In genomic region chrX:11254521-11255207, GRCm38 (mm10) we compare ENCODE assay signal across 17 mouse cellular contexts. TPM values are rescaled to one million over a fixed set of nuclear protein-coding genes. Genes with fewer than 3 reads are reported as not detected.
A peak's percentile ranks its signal among the peaks of the same experiment; 100 is the strongest.
DNase-seq lines count a peak whose midpoint lies in the region; ATAC-seq and TF ChIP-seq lines count a peak whose summit lies in the region.
"Had no signal": no experiment of that assay in that cellular context is flagged by ENCODE, and none has a peak within 500 bp of the region (broad histone marks: within the 10 kb centered on the region; RNA-seq: fewer than 3 reads in every experiment).

No protein-coding gene starts in this region.

- peak overlapping the region; percentile 41; the same call in 1 of the 2 replicates for H3K27ac ChIP-seq in heart, embryonic 12.5 days (ENCODE audit: poor library complexity, severe bottlenecking)
- H3K27ac ChIP-seq in heart, adult 2 months = no peak overlapping the region
- H3K27ac ChIP-seq in midbrain, embryonic 10.5 days (replicated peaks) = 0 out of 2 replicates have a peak overlapping the region, but pooled peaks have one; percentile 34
- H3K27ac ChIP-seq in midbrain, postnatal 0 days (ENCODE audit: low read depth, low read length) = no peak overlapping the region
- no peak overlapping the region for H3K27ac ChIP-seq in left cerebral cortex, adult 2 months
- H3K27ac ChIP-seq: forebrain, embryonic 13.5 days; layer of hippocampus, adult 2 months; midbrain, embryonic 12.5 days; neural tube, embryonic 15.5 days; stomach, postnatal 0 days had no signal

- H3K4me1 ChIP-seq in heart, embryonic 12.5 days (replicated peaks) = 0 out of 2 replicates have a peak, but pooled peaks cover 7% of the 10 kb centered on the region
- no peaks in the 10 kb centered on the region; the same call in 1 of the 2 replicates for H3K4me1 ChIP-seq in heart, adult 2 months (ENCODE audit: control insufficient read depth, insufficient read depth, low read length)
- peaks cover 14% of the 10 kb centered on the region for H3K4me1 ChIP-seq in midbrain, embryonic 10.5 days
- no peaks in the 10 kb centered on the region for H3K4me1 ChIP-seq in midbrain, postnatal 0 days (ENCODE audit: insufficient read depth, low read length)

- H3K79me2 ChIP-seq in heart, adult 2 months (replicated peaks; ENCODE audit: control insufficient read depth, insufficient read depth, low read length) = no peaks in the 10 kb centered on the region

- H3K4me2 ChIP-seq in heart, embryonic 12.5 days = no peak overlapping the region
- H3K4me2 ChIP-seq in midbrain, postnatal 0 days (ENCODE audit: low read depth, low read length, poor library complexity, severe bottlenecking) = no peak overlapping the region
- H3K4me2 ChIP-seq: forebrain, embryonic 13.5 days; midbrain, embryonic 12.5 days; neural tube, embryonic 15.5 days had no signal

- H3K9me3 ChIP-seq in heart, embryonic 12.5 days (replicated peaks) = no peaks in the 10 kb centered on the region
- H3K9me3 ChIP-seq in midbrain, embryonic 10.5 days (replicated peaks) = no peaks in the 10 kb centered on the region
- no peaks in the 10 kb centered on the region for H3K9me3 ChIP-seq in midbrain, postnatal 0 days (ENCODE audit: low read length)
- H3K9me3 ChIP-seq: forebrain, embryonic 13.5 days; midbrain, embryonic 12.5 days; neural tube, embryonic 15.5 days had no signal

- peaks cover 23% of the 10 kb centered on the region for H3K27me3 ChIP-seq in heart, embryonic 12.5 days (replicated peaks)
- H3K27me3 ChIP-seq in heart, adult 2 months (ENCODE audit: control insufficient read depth, insufficient read depth, low read length) = no peaks in the 10 kb centered on the region
- H3K27me3 ChIP-seq in midbrain, embryonic 10.5 days (ENCODE audit: low read depth, poor library complexity, severe bottlenecking) = peaks cover 93% of the 10 kb centered on the region
- no peaks in the 10 kb centered on the region for H3K27me3 ChIP-seq in midbrain, postnatal 0 days (ENCODE audit: insufficient read depth, low read length)
- H3K27me3 ChIP-seq: CH12.LX; forebrain, embryonic 13.5 days; neural tube, embryonic 15.5 days had no signal

- H3K4me3 ChIP-seq in heart, embryonic 12.5 days = no peak overlapping the region
- no peak overlapping the region for H3K4me3 ChIP-seq in heart, adult 2 months
- H3K4me3 ChIP-seq in midbrain, embryonic 10.5 days = no peak overlapping the region
- H3K4me3 ChIP-seq in midbrain, postnatal 0 days (ENCODE audit: low read depth, low read length) = no peak overlapping the region
- H3K4me3 ChIP-seq in left cerebral cortex, adult 2 months = no peak overlapping the region
- H3K4me3 ChIP-seq: forebrain, embryonic 13.5 days; layer of hippocampus, adult 2 months; midbrain, embryonic 12.5 days; neural tube, embryonic 15.5 days had no signal

- DNase-seq in heart, adult 2 months = no peak
- no peak for DNase-seq in midbrain, embryonic 10.5 days (ENCODE audit: low spot score)
- DNase-seq in midbrain, postnatal 0 days (ENCODE audit: low spot score) = no peak
- peak; percentile 33 for DNase-seq in kidney, postnatal 14 days
- peak; percentile 18 for DNase-seq in yolk sac, embryonic 10.5 days (ENCODE audit: low spot score)
- DNase-seq in adrenal gland, adult 8-10 months = no peak
- DNase-seq in left cerebral cortex, adult 2 months (ENCODE audit: extremely low spot score in 1 of 2, low spot score in 2 of 2) = no peak
- DNase-seq: cerebellum, postnatal 25 days; right cerebral cortex, postnatal 4 days had no signal

- no peak for TF ChIP-seq CTCF in heart, adult 2 months (IDR thresholded peaks at IDR 0.05)
- no peak for TF ChIP-seq CTCF in midbrain, postnatal 0 days (IDR thresholded peaks at IDR 0.05)
- TF ChIP-seq CTCF in left cerebral cortex, adult 2 months (IDR thresholded peaks at IDR 0.05) = no peak

- no peak overlapping the region for H3K9ac ChIP-seq in heart, embryonic 12.5 days
- no peak overlapping the region for H3K9ac ChIP-seq in heart, adult 2 months (ENCODE audit: low read depth, low read length)
- no peak overlapping the region for H3K9ac ChIP-seq in midbrain, postnatal 0 days (replicated peaks; ENCODE audit: low read length, poor library complexity, severe bottlenecking)
- H3K9ac ChIP-seq: forebrain, embryonic 13.5 days; midbrain, embryonic 12.5 days; neural tube, embryonic 15.5 days had no signal

- no peak for TF ChIP-seq POLR2A in heart, adult 2 months (IDR thresholded peaks at IDR 0.05; ENCODE audit: insufficient read depth, low read depth, low read length)

- H3K36me3 ChIP-seq in heart, embryonic 12.5 days = no peaks in the 10 kb centered on the region
- H3K36me3 ChIP-seq in heart, adult 2 months (ENCODE audit: control insufficient read depth, insufficient read depth, low read length) = no peaks in the 10 kb centered on the region
- no peaks in the 10 kb centered on the region for H3K36me3 ChIP-seq in midbrain, embryonic 10.5 days
- H3K36me3 ChIP-seq in midbrain, postnatal 0 days (ENCODE audit: insufficient read depth, low read length) = no peaks in the 10 kb centered on the region
- H3K36me3 ChIP-seq: midbrain, embryonic 12.5 days; neural tube, embryonic 15.5 days had no signal

- ATAC-seq in heart, embryonic 12.5 days (ENCODE audit: insufficient number of reproducible peaks, low FRiP score) = no peak
- no peak for ATAC-seq in midbrain, postnatal 0 days (ENCODE audit: low FRiP score)
- ATAC-seq: forebrain, embryonic 13.5 days had no signal

- intact Hi-C loops in heart, adult 2 months (cut with DNase I) = no loop called here
- intact Hi-C loops in left cerebral cortex, adult 2 months (cut with DNase I) = no loop called here

- WGBS in heart, embryonic 12.5 days = 25% methylated on average over 11 of the region's 11 CpGs
- 42% methylated on average over 11 of the region's 11 CpGs for WGBS in heart, adult 2 months
- WGBS in midbrain, embryonic 10.5 days = 67% methylated on average over 11 of the region's 11 CpGs
- WGBS in midbrain, postnatal 0 days = 52% methylated on average over 11 of the region's 11 CpGs

- no peak for TF ChIP-seq EP300 in heart, adult 2 months (IDR thresholded peaks at IDR 0.05; ENCODE audit: insufficient read depth, low read depth, low read length)

RNA-seq across cellular contexts. Expression of gene H2al1a, which starts 44.4 kb away (rescaled TPM):
- not detected in 2 replicates for polyA plus RNA-seq in heart, embryonic 12.5 days (2016; fragmentation: Nextera tagmentation; extraction: Ambion mirVana)
- total RNA-seq in heart, adult 2 months (2021) = not detected
- polyA plus RNA-seq in heart, adult 2 months (2012; rRNA removed) = not detected in 2 replicates
- polyA plus RNA-seq in midbrain, embryonic 10.5 days (2016; fragmentation: Nextera tagmentation; extraction: Ambion mirVana) = not detected in 2 replicates
- total RNA-seq in midbrain, postnatal 0 days (2014; rRNA removed) = not detected in 2 replicates
- polyA plus RNA-seq in midbrain, postnatal 0 days (2015; fragmentation: Nextera tagmentation; extraction: Ambion mirVana) = not detected in 2 replicates
- total RNA-seq in adrenal gland, adult 8-10 months (2022) = not detected
- not detected for total RNA-seq in left cerebral cortex, adult 2 months (2021)
- total RNA-seq: CH12.LX; layer of hippocampus, adult 2 months; liver, adult 2 months had no signal
- polyA plus RNA-seq: forebrain, embryonic 13.5 days; liver, adult 2 months; midbrain, embryonic 12.5 days; neural tube, embryonic 15.5 days; stomach, postnatal 0 days had no signal

RNA-seq across cellular contexts. Expression of gene H2al1b, which starts 47.6 kb away (rescaled TPM):
- polyA plus RNA-seq in heart, embryonic 12.5 days (2016; fragmentation: Nextera tagmentation; extraction: Ambion mirVana) = not detected in 2 replicates
- not detected for total RNA-seq in heart, adult 2 months (2021)
- polyA plus RNA-seq in heart, adult 2 months (2012; rRNA removed) = not detected in 2 replicates
- polyA plus RNA-seq in midbrain, embryonic 10.5 days (2016; fragmentation: Nextera tagmentation; extraction: Ambion mirVana) = not detected in 2 replicates
- total RNA-seq in midbrain, postnatal 0 days (2014; rRNA removed) = not detected in 2 replicates
- not detected in 2 replicates for polyA plus RNA-seq in midbrain, postnatal 0 days (2015; fragmentation: Nextera tagmentation; extraction: Ambion mirVana)
- total RNA-seq in adrenal gland, adult 8-10 months (2022) = not detected
- not detected for total RNA-seq in left cerebral cortex, adult 2 months (2021)
- total RNA-seq: CH12.LX; layer of hippocampus, adult 2 months; liver, adult 2 months had no signal
- polyA plus RNA-seq: forebrain, embryonic 13.5 days; liver, adult 2 months; midbrain, embryonic 12.5 days; neural tube, embryonic 15.5 days; stomach, postnatal 0 days had no signal

RNA-seq across cellular contexts. Expression of gene H2al1c, which starts 50.8 kb away (rescaled TPM):
- not detected in 2 replicates for polyA plus RNA-seq in heart, embryonic 12.5 days (2016; fragmentation: Nextera tagmentation; extraction: Ambion mirVana)
- not detected for total RNA-seq in heart, adult 2 months (2021)
- polyA plus RNA-seq in heart, adult 2 months (2012; rRNA removed) = not detected in 2 replicates
- not detected in 2 replicates for polyA plus RNA-seq in midbrain, embryonic 10.5 days (2016; fragmentation: Nextera tagmentation; extraction: Ambion mirVana)
- not detected in 2 replicates for total RNA-seq in midbrain, postnatal 0 days (2014; rRNA removed)
- not detected in 2 replicates for polyA plus RNA-seq in midbrain, postnatal 0 days (2015; fragmentation: Nextera tagmentation; extraction: Ambion mirVana)
- total RNA-seq in adrenal gland, adult 8-10 months (2022) = not detected
- not detected for total RNA-seq in left cerebral cortex, adult 2 months (2021)
- total RNA-seq: CH12.LX; layer of hippocampus, adult 2 months; liver, adult 2 months had no signal
- polyA plus RNA-seq: forebrain, embryonic 13.5 days; liver, adult 2 months; midbrain, embryonic 12.5 days; neural tube, embryonic 15.5 days; stomach, postnatal 0 days had no signal

RNA-seq across cellular contexts. Expression of gene H2al1d, which starts 54.0 kb away (rescaled TPM):
- polyA plus RNA-seq in heart, embryonic 12.5 days (2016; fragmentation: Nextera tagmentation; extraction: Ambion mirVana) = not detected in 2 replicates
- not detected for total RNA-seq in heart, adult 2 months (2021)
- polyA plus RNA-seq in heart, adult 2 months (2012; rRNA removed) = not detected in 2 replicates
- polyA plus RNA-seq in midbrain, embryonic 10.5 days (2016; fragmentation: Nextera tagmentation; extraction: Ambion mirVana) = not detected in 2 replicates
- total RNA-seq in midbrain, postnatal 0 days (2014; rRNA removed) = not detected in 2 replicates
- not detected in 2 replicates for polyA plus RNA-seq in midbrain, postnatal 0 days (2015; fragmentation: Nextera tagmentation; extraction: Ambion mirVana)
- total RNA-seq in adrenal gland, adult 8-10 months (2022) = not detected
- not detected for total RNA-seq in left cerebral cortex, adult 2 months (2021)
- total RNA-seq: CH12.LX; layer of hippocampus, adult 2 months; liver, adult 2 months had no signal
- polyA plus RNA-seq: forebrain, embryonic 13.5 days; liver, adult 2 months; midbrain, embryonic 12.5 days; neural tube, embryonic 15.5 days; stomach, postnatal 0 days had no signal

RNA-seq across cellular contexts. Expression of gene H2al1e, which starts 57.1 kb away (rescaled TPM):
- polyA plus RNA-seq in heart, embryonic 12.5 days (2016; fragmentation: Nextera tagmentation; extraction: Ambion mirVana) = not detected in 2 replicates
- not detected for total RNA-seq in heart, adult 2 months (2021)
- polyA plus RNA-seq in heart, adult 2 months (2012; rRNA removed) = not detected in 2 replicates
- 0.41 TPM in 1 of 2 replicates, not detected in the other for polyA plus RNA-seq in midbrain, embryonic 10.5 days (2016; fragmentation: Nextera tagmentation; extraction: Ambion mirVana)
- not detected in 2 replicates for total RNA-seq in midbrain, postnatal 0 days (2014; rRNA removed)
- not detected in 2 replicates for polyA plus RNA-seq in midbrain, postnatal 0 days (2015; fragmentation: Nextera tagmentation; extraction: Ambion mirVana)
- total RNA-seq in adrenal gland, adult 8-10 months (2022) = not detected
- not detected for total RNA-seq in left cerebral cortex, adult 2 months (2021)
- total RNA-seq: CH12.LX; layer of hippocampus, adult 2 months; liver, adult 2 months had no signal
- polyA plus RNA-seq: forebrain, embryonic 13.5 days; liver, adult 2 months; midbrain, embryonic 12.5 days; neural tube, embryonic 15.5 days; stomach, postnatal 0 days had no signal

Comparison
In these comparisons a context has a peak if more than half of its experiments do, and no peak if none do; other contexts are left out.
1. H3K27ac ChIP-seq: peak in heart, embryonic 12.5 days (single experiment) and midbrain, embryonic 10.5 days (single experiment); none in heart, adult 2 months (single experiment), midbrain, postnatal 0 days (single experiment) and left cerebral cortex, adult 2 months (single experiment).
2. DNase-seq: peak in kidney, postnatal 14 days (single experiment) and yolk sac, embryonic 10.5 days (single experiment); none in heart, adult 2 months (0 of 2), midbrain, embryonic 10.5 days (single experiment), midbrain, postnatal 0 days (single experiment), adrenal gland, adult 8-10 months (single experiment) and left cerebral cortex, adult 2 months (0 of 2).